Mouse (Mus musculus) central nervous system, embryonic 18 days (tissue): ENCODE measurements around the gene Btbd35f17. TPM values are rescaled to one million over a fixed set of nuclear protein-coding genes. Genes with fewer than 3 reads are reported as not detected.

Source experiments
- polyA plus RNA-seq: library from polyadenylated mRNA; depleted of rRNA; stranded (reverse); fragments of >200 nt; gene quantifications from 2 replicates; pipeline ENCODE4 v1.2.3, GENCODE M21; 2012; rRNA removed

Gene Btbd35f17
- not detected in 2 replicates for polyA plus RNA-seq

DNA sequence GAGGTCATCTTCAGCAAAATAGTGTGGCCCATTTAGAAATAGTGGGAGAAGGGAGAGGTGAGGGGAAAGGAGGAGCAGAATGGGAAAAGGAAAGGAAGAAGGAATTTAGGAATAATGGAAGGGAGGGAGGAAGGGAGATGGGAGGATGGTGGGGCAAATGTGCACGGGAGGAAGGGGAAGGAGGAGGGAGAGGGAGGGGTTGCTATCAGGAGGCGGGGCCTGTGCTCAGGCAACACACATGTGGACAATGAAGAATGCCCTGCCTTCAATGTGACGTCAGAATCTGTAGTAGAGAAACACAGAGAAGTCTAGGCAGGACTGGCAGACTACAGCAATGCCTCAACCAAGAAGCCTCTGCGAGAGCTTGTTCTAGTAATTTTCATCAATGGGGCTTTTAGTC, at the start of gene Btbd35f17:
Gene Btbd35f17, plus strand, starts transcription at position 301 of the 400 bp plus-strand sequence.

Other genes starting within 250 kb of the Btbd35f17 start
- not detected in 2 replicates for gene Btbd35f28, start 174.1 kb upstream of the Btbd35f17 start, polyA plus RNA-seq
- not detected in 2 replicates for gene Btbd35f20, start 79.4 kb upstream of the Btbd35f17 start, polyA plus RNA-seq